Mouse (Mus musculus): ENCODE results near the gene 2010109A12Rik. TPM values are rescaled to one million over a fixed set of nuclear protein-coding genes. Genes with fewer than 3 reads are reported as not detected.

Gene 2010109A12Rik
- total RNA-seq, 2 experiments from 2014 or later = not detected

DNA sequence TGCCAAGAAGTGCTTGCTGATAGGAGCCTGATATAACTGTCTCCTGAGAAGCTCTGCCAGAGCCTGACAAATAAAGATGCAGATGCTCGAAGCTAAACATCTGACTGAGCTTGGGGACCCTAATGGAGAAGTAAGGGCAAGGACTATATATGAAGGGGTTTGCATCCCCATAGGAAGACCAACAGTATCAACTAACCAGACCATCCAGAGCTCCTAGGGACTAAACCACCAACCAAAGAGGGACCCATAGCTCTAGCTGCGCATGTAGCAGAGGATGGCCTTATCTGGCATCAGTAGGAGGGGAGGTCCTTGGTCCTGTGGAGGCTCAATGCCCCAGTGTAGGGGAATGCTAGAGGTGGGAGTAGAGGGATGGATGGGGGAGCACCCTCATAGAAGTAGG, 18.2 kb downstream of the 2010109A12Rik start:
- intact Hi-C loops (cut with DNase I) = no loop called here
- no peak for DNase-seq

DNA sequence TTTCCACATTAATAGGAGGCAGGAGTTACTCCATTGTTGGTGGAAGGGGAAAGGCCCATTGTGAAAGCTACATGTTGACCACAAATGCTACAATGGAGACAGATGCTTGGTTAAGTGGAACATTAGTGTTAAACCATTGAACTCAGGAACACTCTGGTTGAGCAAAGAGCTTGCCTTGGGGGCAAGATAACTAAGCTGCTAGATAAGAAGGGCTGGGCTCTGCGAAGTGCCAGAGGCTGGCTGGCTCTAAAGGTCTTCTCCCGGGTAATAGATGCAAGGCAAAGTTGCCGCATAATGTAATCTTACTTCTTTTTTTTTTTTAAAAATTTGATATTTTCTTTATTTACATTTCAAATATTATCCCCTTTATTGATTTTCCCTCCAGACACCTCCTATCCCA, 20.8 kb downstream of the 2010109A12Rik start:
- intact Hi-C loops (cut with DNase I) = no loop called here
- DNase-seq = no peak

GRCm38 (mm10) chr5:93229527-93229926, 23.2 kb downstream of the 2010109A12Rik start:
- intact Hi-C loops (cut with DNase I) = no loop called here

GRCm38 (mm10) chr5:93231721-93232120, 25.4 kb downstream of the 2010109A12Rik start:
- no peak for DNase-seq
- intact Hi-C loops (cut with DNase I) = no loop called here

More at GRCm38 (mm10) chr5:93229527-93229926, 23.2 kb downstream of the 2010109A12Rik start:
- DNase-seq = no peak

DNA sequence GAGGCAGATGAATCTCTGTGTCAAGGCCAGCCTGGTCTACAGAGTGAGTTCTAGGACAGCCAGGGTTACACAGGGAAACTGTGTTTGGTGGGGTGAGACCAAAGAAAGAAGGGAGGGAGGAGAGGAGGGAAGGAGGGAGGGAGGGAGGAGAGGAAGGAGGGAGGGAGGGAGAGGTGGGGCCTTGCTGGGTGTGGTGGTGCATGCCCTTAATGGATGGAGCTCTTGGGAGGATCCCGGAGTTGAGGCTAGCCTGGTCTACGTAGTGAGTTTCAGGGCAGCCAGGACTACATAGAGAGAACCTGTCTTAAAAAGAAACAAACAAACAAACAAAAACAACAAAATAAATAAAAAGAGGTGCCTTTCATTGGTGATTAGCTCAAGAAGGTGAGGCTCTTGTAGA, 26.5 kb downstream of the 2010109A12Rik start:
- intact Hi-C loops (cut with DNase I) = no loop called here
- no peak for DNase-seq

DNA sequence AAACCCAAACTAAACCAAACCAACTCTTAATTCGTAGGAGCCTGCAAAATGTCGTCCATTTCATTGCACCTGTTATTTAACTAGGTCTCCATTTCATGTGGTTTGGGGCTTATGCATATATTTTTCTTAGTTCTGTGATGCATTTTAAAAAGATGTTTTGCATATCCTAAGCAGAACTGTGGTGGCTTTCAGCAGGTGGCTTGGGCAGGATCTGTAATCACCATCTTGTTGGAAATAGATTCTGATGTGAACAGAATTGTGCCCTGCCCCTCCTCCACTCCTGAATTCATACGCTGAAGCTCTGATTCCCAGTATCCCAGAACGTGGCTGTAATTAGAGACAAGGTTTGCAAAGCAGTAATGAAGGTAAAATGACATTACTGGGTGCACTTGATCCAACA, 27.8 kb downstream of the 2010109A12Rik start:
- intact Hi-C loops (cut with DNase I) = no loop called here
- DNase-seq = no peak

DNA sequence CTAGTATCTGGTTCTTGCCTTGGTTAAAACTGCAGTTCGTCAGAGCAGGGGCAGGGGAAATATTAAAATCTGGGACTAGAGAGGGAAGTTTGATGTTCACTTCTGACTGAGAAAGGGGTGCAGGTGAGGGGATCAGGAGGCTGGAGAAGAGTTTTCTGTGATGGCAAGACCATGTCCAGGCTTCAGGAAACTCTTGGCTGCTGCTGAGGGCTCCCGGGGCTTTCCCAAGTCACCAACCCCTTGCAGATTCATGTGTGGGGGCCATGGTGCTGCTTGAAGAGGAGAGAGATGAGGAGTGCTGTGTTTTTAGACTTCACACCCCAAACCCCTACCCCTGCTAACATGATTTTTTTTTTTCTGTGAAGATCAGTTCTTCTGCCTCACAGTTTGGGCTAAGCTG, 28.3 kb downstream of the 2010109A12Rik start:
- DNase-seq = no peak
- intact Hi-C loops (cut with DNase I) = no loop called here

DNA sequence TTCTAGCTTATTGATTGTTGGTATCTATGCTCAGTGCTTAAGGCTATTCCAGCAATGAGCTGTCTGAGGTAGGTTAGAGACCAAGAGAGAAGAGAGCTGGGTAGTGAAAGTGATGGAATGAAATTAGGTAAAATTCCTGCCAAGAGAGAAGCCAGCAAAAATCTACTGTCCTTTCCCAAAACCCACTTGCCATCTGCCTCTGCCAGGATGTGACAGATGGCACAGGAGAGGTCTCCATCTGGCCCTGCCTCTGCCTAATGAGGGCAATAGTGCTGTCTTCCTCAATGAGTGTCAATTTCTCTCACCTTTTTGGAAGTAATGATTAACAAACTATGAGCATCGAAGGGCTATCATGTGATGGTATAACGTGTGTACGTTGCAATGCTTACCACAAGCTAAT, 29.6 kb downstream of the 2010109A12Rik start:
- intact Hi-C loops (cut with DNase I) = no loop called here
- DNase-seq = no peak

DNA sequence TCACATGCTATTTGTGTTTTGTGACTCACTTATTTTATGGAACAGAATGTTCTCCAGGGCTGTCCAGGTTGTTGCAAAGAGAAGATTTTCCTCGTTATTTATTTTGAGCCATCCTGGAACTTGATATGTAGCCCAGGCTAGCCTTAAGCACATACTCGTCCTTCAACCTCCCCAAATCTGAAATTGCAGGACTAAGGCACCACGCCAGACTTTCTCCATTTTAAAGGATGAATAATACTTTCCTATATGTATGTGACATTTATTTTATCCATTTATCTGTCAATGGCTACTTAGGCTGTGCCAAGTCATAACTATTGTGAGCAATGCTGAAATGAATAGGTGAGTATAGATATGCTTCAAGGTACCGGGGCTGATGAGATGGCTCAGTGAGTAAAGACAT, 30.2 kb downstream of the 2010109A12Rik start:
- intact Hi-C loops (cut with DNase I) = no loop called here
- DNase-seq = no peak

DNA sequence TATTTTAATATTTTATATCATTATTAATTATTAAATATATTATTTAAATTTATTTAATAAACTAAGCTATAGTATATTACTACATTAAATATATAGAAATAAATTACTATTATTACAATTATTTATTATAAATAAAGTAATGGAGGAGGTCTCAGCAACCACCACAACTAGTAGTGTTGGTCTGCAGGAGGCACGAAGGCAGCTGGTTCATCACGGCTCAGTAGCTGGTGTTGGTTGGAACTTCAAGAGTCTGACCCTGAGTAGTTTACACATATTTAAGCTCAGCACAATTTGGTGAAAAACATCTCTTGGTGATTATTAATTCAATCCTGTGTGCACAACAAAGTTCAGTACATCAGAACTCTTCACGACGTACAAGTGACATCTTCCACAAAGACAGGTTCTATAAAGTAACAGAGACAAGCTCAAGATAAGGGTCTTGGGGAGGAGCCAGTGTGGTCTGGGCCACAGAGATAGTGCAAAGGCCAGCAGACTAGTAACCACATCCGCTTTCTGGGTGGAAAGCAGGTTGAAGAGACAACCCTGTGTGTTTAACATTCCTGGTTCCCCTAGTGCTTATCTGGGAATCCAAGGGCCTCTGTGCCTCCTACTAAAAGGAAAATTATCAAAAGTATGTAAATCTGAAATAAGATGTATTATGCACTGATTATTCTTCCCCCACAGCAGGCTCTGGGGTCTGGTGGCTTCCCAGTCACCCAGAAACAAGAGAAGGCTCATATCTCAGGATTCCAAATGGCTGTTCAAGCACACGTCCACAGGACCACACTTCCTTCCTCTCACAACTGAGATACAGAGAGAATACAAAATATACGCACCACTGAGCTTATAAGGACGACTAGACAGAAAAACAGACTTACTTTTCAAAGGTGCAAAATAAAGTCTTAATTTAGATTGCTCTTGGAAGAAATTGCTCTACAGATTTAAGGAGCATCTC, 33.5 kb downstream of the 2010109A12Rik start:
- DNase-seq = no peak
- intact Hi-C loops (cut with DNase I) = no loop called here

GRCm38 (mm10) chr5:93245280-93245679, 39.0 kb downstream of the 2010109A12Rik start:
- intact Hi-C loops (cut with DNase I) = no loop called here
- no peak for DNase-seq

- intact Hi-C loops (cut with DNase I) = no loop called here
- DNase-seq = no peak
Measured at GRCm38 (mm10) chr5:93249940-93250578, 43.7 kb downstream of the 2010109A12Rik start.

DNA sequence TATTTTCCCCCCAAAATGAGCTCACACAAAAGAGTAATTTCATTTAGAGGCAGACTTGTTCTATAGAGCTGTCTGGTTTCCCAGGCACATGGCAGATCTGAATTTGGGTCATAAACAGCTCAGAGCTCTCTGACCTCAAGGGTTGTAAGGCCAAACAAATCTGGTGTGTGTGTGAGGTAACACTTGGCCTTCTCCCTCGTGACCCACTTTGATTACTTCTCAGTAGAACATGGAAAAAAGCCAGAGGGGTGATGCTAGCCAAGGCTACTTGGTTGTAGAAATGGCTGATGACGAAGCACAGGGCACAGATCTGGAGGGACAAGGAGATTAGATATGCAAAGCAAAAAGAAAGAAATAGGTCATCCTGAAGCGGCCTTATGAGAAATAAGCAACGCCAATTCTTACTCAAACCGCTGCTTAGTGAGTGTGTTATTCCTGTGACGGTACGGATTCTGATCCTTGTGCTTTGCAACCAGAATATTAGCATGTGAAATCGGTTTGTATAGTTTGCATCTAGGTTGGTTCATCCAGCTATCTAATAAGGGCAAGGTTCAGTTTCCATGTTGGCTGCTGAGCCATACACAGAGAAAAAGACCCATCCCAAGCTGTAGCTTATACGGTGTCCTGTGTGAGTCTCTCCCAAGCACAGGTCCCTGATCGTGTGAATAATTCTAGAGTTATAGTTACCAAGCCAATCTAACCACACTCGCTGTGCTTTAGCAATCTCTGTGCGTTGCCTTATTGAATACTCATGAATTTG, 44.9 kb downstream of the 2010109A12Rik start:
- intact Hi-C loops (cut with DNase I) = no loop called here
- peak; percentile 16 to 54 for DNase-seq

DNA sequence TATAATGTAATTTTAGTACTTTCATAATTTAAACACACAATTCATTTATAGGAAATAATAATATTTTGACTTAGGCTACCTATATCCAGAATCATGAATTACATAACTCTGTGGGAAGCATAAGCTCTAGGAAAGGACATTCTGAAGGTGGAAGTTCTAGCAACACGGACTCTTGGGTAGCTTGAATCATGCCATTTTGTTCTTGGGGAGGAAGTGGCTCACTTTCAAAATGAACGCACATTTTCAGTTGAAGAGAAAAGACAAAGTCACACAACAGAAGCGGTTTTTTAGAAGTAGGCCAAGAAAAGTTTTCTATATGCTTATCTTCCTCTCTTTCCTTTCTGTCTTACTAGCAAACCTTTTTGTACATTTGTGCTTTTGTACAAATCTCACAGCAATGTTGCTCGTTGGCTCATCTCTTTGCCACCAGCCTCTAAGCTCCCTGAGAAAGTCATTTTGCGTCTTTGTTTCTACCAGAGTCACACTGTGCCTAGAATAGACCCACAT, 49.5 kb downstream of the 2010109A12Rik start:
- intact Hi-C loops (cut with DNase I) = no loop called here
- DNase-seq = no peak

DNA sequence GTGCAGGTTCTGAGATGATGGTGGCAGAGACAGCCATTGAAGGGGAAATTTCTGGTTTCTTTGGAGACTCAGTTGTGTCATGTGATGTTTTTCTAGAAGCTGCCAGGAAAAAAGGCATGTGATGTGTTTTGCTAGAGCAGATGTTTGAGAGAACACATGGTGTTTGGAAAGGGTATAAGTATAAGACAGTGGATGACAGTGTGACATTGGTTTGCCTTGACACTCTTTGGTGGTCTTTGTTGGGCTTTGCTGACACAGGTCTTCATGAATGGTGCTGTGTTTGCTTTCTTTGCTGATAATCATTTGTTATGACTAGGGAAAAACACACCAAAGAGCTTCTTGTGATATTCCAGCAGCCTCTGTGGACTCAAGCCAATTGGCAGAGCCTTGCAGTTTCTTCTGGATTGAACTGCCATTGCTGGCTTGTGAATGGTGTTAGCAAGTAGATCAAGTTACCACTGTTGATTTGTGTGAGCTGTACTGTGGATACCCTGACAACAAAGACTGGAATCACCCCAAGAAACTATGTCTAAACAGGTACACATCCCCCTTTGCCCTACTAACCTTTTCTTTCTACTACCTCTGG, 50.6 kb downstream of the 2010109A12Rik start:
- DNase-seq = no peak
- intact Hi-C loops (cut with DNase I) = no loop called here

- intact Hi-C loops (cut with DNase I) = no loop called here
- no peak for DNase-seq
Measured at GRCm38 (mm10) chr5:93259349-93259748, 53.0 kb downstream of the 2010109A12Rik start.

DNA sequence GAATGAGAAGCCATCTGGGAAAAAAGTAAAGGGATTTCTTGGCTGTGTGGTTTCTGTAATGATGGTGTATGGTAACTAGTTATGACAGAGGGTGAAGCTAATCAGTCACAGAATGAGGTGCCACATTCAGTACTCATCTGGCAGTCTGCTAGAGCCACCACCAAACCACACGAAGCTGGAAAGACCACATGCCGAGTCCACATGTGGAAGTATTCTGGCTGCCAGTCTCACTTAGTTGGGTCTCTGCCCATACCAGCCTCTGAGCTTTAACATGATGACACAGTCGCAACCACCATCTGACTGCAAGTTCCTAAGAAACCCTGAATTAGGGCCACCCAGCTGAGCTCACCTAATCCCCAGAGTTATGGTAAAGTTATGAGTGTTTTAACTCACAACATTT, 54.7 kb downstream of the 2010109A12Rik start:
- intact Hi-C loops (cut with DNase I) = no loop called here
- DNase-seq = no peak

GRCm38 (mm10) chr5:93262751-93263150, 56.4 kb downstream of the 2010109A12Rik start:
- DNase-seq = no peak

More at GRCm38 (mm10) chr5:93262751-93263150, 56.4 kb downstream of the 2010109A12Rik start:
- intact Hi-C loops (cut with DNase I) = no loop called here

All from gastrocnemius, postnatal 36 days (tissue).